Mouse (Mus musculus): ENCODE measurements around the gene Upp1. TPM values are rescaled to one million over a fixed set of nuclear protein-coding genes. Genes with fewer than 3 reads are reported as not detected.

The Upp1 gene
- polyA plus RNA-seq, 1 experiment from 2014 or later: 5.0 TPM

Other genes starting within 250 kb of the Upp1 start
- gene Pkd1l1, start 144.8 kb upstream of the Upp1 start, polyA plus RNA-seq (2014; fragmentation: Nextera tagmentation; extraction: Ambion mirVana): 0.16 TPM in 1 of 2 replicates, not detected in the other
- 24.6 and 29.1 TPM in 2 replicates for gene Hus1, start 106.9 kb upstream of the Upp1 start, polyA plus RNA-seq (2014; fragmentation: Nextera tagmentation; extraction: Ambion mirVana)
- 0.32 and 0.52 TPM in 2 replicates for gene Gm11992, start 69.5 kb upstream of the Upp1 start, polyA plus RNA-seq (2014; fragmentation: Nextera tagmentation; extraction: Ambion mirVana)
- not detected in 2 replicates for gene Sun3, start 69.1 kb upstream of the Upp1 start, polyA plus RNA-seq (2014; fragmentation: Nextera tagmentation; extraction: Ambion mirVana)
- 0.03 TPM in 1 of 2 replicates, not detected in the other for gene Abca13, start 73.8 kb downstream of the Upp1 start, polyA plus RNA-seq (2014; fragmentation: Nextera tagmentation; extraction: Ambion mirVana)